Mouse (Mus musculus) heart, postnatal 25 days (tissue): ENCODE data around the gene Galnt11. TPM values are rescaled to one million over a fixed set of nuclear protein-coding genes. Genes with fewer than 3 reads are reported as not detected.

ENCODE experiments used
- DNase-seq: peaks from one replicate; pipeline ENCODE4 v3.0.0; 2022; ENCODE audit warnings: low spot score
- intact Hi-C: fragments of 180-260 bp; cut with DNase I; formaldehyde crosslinking; loops from one replicate; pipeline ENCODE4 v1.15.1; 2025
- total RNA-seq, 2 experiments: library from RNA; stranded (reverse); gene quantifications; 2 replicates each; pipeline ENCODE4 v1.2.3; 2021

Galnt11 gene
- total RNA-seq, 2 experiments from 2014 or later, result 22.1 to 22.4 TPM

DNA sequence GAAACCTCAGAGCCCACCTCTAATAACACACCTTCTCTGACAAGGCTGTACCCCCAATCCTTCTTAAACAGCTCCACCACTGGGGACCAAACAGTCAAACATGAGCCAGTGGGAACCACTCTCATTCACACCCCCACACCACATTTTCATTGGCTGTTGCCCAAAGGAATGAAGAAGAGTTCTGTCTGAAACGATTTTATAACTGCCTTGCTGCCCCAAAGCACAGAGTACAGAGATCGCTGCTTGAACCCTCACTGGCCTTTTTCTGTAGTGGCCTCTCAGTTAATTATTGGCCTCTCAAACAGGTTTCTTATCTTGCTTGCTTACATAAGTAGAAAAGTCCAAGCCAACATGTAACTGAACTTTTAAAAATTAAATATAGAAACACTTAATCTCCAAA is 30.7 kb downstream of the Galnt11 start:
- intact Hi-C loops, result no loop called here
- DNase-seq, result no peak

DNA sequence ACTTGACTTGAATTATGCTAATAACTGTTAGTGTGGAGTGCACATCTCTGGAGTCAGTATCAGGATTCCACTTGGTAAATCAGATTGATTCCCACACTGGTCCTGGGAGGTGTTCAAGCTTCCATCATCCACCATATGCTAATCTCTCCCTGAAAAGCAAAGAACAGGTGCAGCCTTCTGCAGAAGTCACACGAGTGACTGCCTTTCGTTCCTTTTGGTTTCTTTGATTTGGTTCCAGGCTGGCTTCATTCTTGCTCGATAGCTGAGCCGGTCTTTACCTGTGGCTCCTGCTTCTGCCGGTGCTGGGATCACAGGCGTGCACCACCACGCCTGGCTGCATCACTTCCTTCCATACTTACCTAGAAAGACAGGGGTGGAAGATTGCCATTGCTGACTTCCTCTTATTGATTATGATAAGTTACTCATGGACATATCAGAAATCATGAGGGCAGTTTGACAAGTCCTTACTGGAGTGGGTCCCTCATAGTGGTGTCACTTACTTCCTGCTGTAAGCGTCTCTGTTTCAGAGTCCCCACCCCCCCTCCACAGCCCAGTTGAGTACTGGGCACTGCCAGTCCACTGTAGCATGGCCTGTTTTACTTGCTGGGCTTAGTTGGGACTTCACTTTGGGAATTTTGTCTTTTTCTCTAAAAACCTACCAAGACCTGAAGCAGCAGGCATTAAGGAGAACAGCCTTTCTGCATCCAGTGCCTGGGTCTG is 31.3 kb downstream of the Galnt11 start:
- intact Hi-C loops, result no loop called here
- no peak for DNase-seq

GRCm38 (mm10) chr5:25254491-25254890 is 32.8 kb downstream of the Galnt11 start:
- intact Hi-C loops, result no loop called here
- no peak for DNase-seq

DNA sequence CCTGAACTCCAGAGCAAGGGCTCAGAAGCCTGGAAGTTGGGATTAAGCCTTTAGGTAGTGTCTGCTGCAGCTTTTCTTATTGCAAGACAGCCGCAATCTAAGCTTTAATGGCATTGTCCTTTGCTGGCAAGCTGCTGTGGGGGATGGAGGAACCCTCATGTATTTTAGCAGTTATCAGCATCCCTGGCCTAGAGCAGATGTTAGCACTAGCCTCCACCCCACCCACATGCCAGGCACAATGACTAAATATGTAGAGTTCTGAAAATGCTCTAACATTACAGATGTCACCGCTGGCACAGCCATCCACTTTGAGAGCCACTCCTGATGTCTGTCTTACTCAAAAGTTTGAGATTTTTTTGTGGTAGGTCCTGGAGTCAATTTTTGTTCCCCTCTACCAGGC is 35.0 kb downstream of the Galnt11 start:
- intact Hi-C loops, result no loop called here
- DNase-seq, result no peak

DNA sequence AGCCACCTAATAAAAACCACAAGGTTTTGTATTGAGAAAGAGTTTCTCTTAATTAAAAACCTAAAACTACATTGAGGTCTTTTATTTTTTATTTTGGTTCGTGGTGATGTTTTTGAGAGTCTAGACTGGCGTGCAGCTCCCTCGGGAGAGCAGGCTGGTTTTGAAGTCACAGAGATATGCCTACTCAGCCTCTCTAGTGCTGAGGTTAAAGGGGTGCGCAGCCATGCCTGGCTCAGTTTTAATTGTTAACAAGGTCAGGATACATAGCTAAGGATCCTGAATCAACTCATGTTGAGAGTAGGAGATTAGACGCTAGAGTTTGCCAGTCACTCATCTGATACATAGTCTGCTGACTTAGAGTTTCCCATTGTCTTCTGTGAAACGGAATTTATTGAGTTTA is 39.7 kb downstream of the Galnt11 start:
- no peak for DNase-seq
- intact Hi-C loops, result no loop called here

DNA sequence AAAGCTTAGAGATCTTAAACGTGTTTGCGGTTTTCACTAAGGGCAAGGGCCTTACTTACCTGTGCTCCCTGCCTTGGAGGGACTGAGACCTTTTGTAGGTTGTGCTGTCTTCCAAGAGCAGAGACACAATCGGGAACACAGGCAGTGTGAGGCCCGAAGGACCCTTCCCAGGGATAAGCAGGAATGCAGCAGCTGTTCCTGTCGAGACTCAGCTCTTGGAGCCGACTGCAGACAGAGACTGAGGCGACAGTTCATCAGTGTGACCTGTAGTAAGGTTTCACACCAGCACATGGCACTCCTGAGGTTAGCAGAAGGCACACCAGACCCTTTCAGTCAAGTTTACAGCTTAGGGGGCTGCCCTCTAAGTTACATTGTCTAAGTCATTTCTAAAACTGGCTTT is 40.6 kb downstream of the Galnt11 start:
- no peak for DNase-seq
- intact Hi-C loops, result no loop called here

DNA sequence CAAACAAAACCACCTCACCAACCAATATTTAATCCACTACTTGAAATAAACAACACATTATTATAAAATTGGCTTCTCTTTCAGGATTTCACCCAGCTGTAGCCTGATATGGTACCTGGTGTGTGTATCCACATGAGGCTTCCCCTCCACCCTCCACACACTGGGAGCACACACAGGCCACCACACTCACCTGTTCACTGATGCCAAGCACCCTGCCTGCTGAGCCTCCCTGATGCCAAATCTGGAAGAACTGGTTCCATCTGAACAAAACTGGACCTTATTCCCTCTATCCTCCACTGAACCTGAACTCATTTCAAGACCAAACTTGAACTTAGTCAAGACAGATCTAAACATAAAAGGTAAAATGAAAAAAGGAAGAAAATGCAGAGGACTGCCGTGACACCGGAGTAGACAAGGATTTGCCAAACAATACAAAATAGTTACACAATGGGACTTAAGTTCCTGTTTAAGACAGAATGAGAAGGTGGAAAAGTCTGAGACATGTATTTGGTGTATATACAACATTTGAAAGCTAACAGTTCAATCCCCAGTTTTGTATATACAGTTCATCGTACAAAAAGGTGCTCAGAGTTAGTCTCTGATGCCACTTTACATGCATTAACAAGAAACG is 46.7 kb downstream of the Galnt11 start:
- intact Hi-C loops, result no loop called here
- no peak for DNase-seq

- intact Hi-C loops, result no loop called here
These were observed 53.9 kb downstream of the Galnt11 start for GRCm38 (mm10) chr5:25275629-25276028.

GRCm38 (mm10) chr5:25276365-25276764 is 54.7 kb downstream of the Galnt11 start:
- DNase-seq, result no peak
- intact Hi-C loops, result no loop called here

More at GRCm38 (mm10) chr5:25275629-25276028, 53.9 kb downstream of the Galnt11 start:
- no peak for DNase-seq

DNA sequence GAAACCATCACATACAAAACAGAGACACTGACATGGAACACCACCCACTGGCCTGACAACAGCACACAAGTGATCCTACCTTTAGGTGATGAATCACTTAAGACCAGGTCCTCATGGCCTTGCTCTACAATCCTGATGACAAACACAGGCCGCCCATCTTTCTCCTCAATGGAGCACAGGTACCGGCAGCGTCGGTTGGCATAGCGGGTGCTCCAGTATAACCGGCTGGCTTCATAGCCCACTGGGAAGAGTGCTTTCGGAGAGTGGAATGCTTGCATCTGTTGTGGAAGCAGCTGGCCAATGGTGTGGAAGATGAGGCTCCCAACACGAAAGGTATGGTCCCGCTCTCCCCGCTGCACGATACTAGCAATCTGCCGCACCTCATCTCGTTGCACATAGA is 62.3 kb downstream of the Galnt11 start:
- DNase-seq, result no peak
- intact Hi-C loops, result no loop called here

GRCm38 (mm10) chr5:25296830-25297229 is 75.1 kb downstream of the Galnt11 start:
- intact Hi-C loops, result no loop called here
- DNase-seq, result no peak

DNA sequence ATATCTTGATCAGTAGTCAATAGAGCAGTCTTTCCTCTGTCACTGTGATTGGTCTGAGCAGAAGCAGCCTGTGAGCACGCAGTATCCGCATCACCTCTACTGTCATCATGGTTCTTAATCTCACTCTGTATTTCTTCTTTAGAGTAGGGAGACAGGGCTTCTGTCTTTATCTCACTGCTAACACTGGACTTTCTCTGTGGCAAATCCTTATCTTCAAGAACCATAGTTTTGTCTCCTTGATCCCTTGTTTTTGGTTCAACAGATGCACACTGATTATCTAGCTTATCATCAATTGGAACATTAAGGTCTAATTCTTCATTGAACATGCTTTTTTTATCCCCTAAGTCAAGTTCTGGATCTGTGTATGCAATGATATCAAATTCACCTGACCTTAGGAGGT is 88.5 kb downstream of the Galnt11 start:
- intact Hi-C loops, result no loop called here
- no peak for DNase-seq

GRCm38 (mm10) chr5:25313881-25314280 is 92.2 kb downstream of the Galnt11 start:
- no peak for DNase-seq
- intact Hi-C loops, result no loop called here

Other genes with a start within 250 kb of the Galnt11 start
- gene Prkag2, start 121.3 kb upstream of the Galnt11 start, total RNA-seq, result 10 to 100 TPM; 29.7 to 36.6 TPM
- not detected for gene Galntl5, start 40.4 kb upstream of the Galnt11 start, total RNA-seq
- not detected for gene E130116L18Rik, start 1.2 kb downstream of the Galnt11 start, total RNA-seq